Mouse (Mus musculus) hindbrain, embryonic 14.5 days (tissue): ENCODE measurements around the gene Pold1. TPM values are rescaled to one million over a fixed set of nuclear protein-coding genes. Genes with fewer than 3 reads are reported as not detected.

Source experiments
- ATAC-seq: fragments of 200-750 bp; cut with Nextera tagmentation; 2 replicates; pipeline ENCODE4 v1.8.0; 2017; ENCODE audit warnings: moderate number of reproducible peaks, mild to moderate bottlenecking, moderate TSS enrichment, moderate library complexity; ENCODE audit not compliant: low FRiP score
- DNase-seq: peaks from one replicate; pipeline ENCODE4 v3.0.0-alpha.2; 2015; ENCODE audit warnings: low spot score
- H3K27ac ChIP-seq: fragments of 300-500 bp; sonication (generic); 2 replicates; pipeline ENCODE4 v1.5.1; 2014; ENCODE audit warnings: mild to moderate bottlenecking, moderate library complexity
- H3K27me3 ChIP-seq: fragments of 300-500 bp; sonication (generic); 2 replicates; pipeline ENCODE4 v1.6.1; 2014; ENCODE audit warnings: mild to moderate bottlenecking, low read length, mixed read lengths; ENCODE audit not compliant: control insufficient read depth, insufficient read depth
- H3K36me3 ChIP-seq: fragments of 300-500 bp; sonication (generic); replicated peaks from 2 replicates; pipeline ENCODE4 v1.6.1; 2014; ENCODE audit not compliant: control insufficient read depth, insufficient read depth
- H3K4me1 ChIP-seq: fragments of 300-500 bp; sonication (generic); replicated peaks from 2 replicates; pipeline ENCODE4 v1.6.1; 2014; ENCODE audit warnings: antibody characterized with exemption, low read length, mixed read lengths; ENCODE audit not compliant: control insufficient read depth, insufficient read depth
- H3K4me2 ChIP-seq: fragments of 300-500 bp; sonication (generic); replicated peaks from 2 replicates; pipeline ENCODE4 v1.6.1; 2014; ENCODE audit warnings: mild to moderate bottlenecking, moderate library complexity
- H3K4me3 ChIP-seq: fragments of 300-500 bp; sonication (generic); replicated peaks from 2 replicates; pipeline ENCODE4 v1.5.1; 2014; ENCODE audit warnings: mild to moderate bottlenecking, low read length
- H3K9ac ChIP-seq: fragments of 300-500 bp; sonication (generic); 2 replicates; pipeline ENCODE4 v1.6.1; 2014
- H3K9me3 ChIP-seq: fragments of 300-500 bp; sonication (generic); 2 replicates; pipeline ENCODE4 v1.6.1; 2016; ENCODE audit warnings: low read length; ENCODE audit not compliant: control insufficient read depth
- whole genome bisulfite sequencing: fragments of 180-500 bp; shearing (Covaris S2); extraction: QIAGEN DNeasy Blood & Tissue Kit; methylation state at CpG from one replicate; pipeline ENCODE4 v1.1.7; 2014; 5-methylcytosine and 5-hydroxymethylcytosine counted together
- polyA plus RNA-seq: library from polyadenylated mRNA; unstranded; fragments of >200 nt; fragmentation: Nextera tagmentation; extraction: Ambion mirVana; gene quantifications from 2 replicates; pipeline ENCODE4 v1.2.1, GENCODE M21; 2014

The Pold1 gene
- polyA plus RNA-seq, 1 experiment from 2014 or later, result 14.0 TPM

GRCm38 (mm10) chr7:44591348-44592116 is 42.9 kb upstream of the Pold1 start:
- Histone ChIP-seq H3K36me3 (peaks cover 8% of the 10 kb centered on the region; the same call in 1 of the 2 replicates), H3K27me3 (peaks cover 19% of the 10 kb centered on the region), H3K4me1 (peaks cover 58% of the 10 kb centered on the region), H3K4me2 (peak overlapping the region; percentile 87), H3K4me3 (peak overlapping the region; percentile 63), H3K9ac (peak overlapping the region; percentile 71), H3K9me3 (no peaks in the 10 kb centered on the region), H3K27ac (no peak overlapping the region)
- ATAC-seq, result no peak
- no peak for DNase-seq
- under 1% methylated on average over 57 of the region's 60 CpGs for WGBS

- DNase-seq, result peak; percentile 88
- WGBS, result under 1% methylated on average over 67 of the region's 80 CpGs
- Histone ChIP-seq H3K9me3 (no peaks in the 10 kb centered on the region), H3K27me3 (peaks cover 19% of the 10 kb centered on the region), H3K27ac (peak within 1 kb of the TSS; percentile 77), H3K4me3 (peak within 1 kb of the TSS; percentile 63), H3K9ac (peak within 1 kb of the TSS; percentile 71), H3K4me1 (peaks cover 58% of the 10 kb centered on the region), H3K36me3 (0 out of 2 replicates have a peak, but pooled peaks cover 8% of the 10 kb centered on the region), H3K4me2 (peak within 1 kb of the TSS; percentile 87)
- peak; percentile 93 for ATAC-seq
Measured at GRCm38 (mm10) chr7:44590402-44591347, 42.0 kb upstream of the Pold1 start, which contains the start of gene Kcnc3. Gene Kcnc3, plus strand, starts transcription at chr7:44590664.

GRCm38 (mm10) chr7:44589946-44590345 is 41.3 kb upstream of the Pold1 start:
- peak overlapping the region; percentile 87 for H3K4me2 ChIP-seq
- H3K27me3 ChIP-seq, result peaks cover 19% of the 10 kb centered on the region
- H3K9me3 ChIP-seq, result no peaks in the 10 kb centered on the region
- DNase-seq (no peak), ATAC-seq (no peak)
- peak overlapping the region; percentile 75 for H3K27ac ChIP-seq
- WGBS, result 3% methylated on average over 13 of the region's 13 CpGs
- H3K9ac ChIP-seq, result peak overlapping the region; percentile 17; the same call in 1 of the 2 replicates
- peak overlapping the region; percentile 63 for H3K4me3 ChIP-seq
- H3K4me1 ChIP-seq, result peaks cover 58% of the 10 kb centered on the region
- H3K36me3 ChIP-seq, result 0 out of 2 replicates have a peak, but pooled peaks cover under 1% of the 10 kb centered on the region

- peak; percentile 78 for DNase-seq
- Histone ChIP-seq H3K4me3 (peak overlapping the region; percentile 63), H3K4me2 (peak overlapping the region; percentile 87), H3K4me1 (peaks cover 52% of the 10 kb centered on the region), H3K36me3 (no peaks in the 10 kb centered on the region), H3K27ac (peak overlapping the region; percentile 75; the same call in 1 of the 2 replicates), H3K9me3 (no peaks in the 10 kb centered on the region), H3K9ac (peak overlapping the region; percentile 63), H3K27me3 (peaks cover 19% of the 10 kb centered on the region)
- ATAC-seq, result peak; percentile 19; the same call in 1 of the 2 replicates
- WGBS, result under 1% methylated on average over 21 of the region's 33 CpGs
Measured at GRCm38 (mm10) chr7:44589149-44589548, 40.5 kb upstream of the Pold1 start.

- Histone ChIP-seq H3K9ac (peak overlapping the region; percentile 63), H3K27me3 (peaks cover 17% of the 10 kb centered on the region), H3K4me2 (peak overlapping the region; percentile 87), H3K9me3 (no peaks in the 10 kb centered on the region), H3K27ac (peak overlapping the region; percentile 58; the same call in 1 of the 2 replicates), H3K4me1 (peaks cover 47% of the 10 kb centered on the region), H3K36me3 (no peaks in the 10 kb centered on the region), H3K4me3 (peak overlapping the region; percentile 63)
- 9% methylated on average over 12 of the region's 12 CpGs for WGBS
- ATAC-seq, result no peak
- no peak for DNase-seq
Measured at GRCm38 (mm10) chr7:44588338-44588737, 39.7 kb upstream of the Pold1 start.

GRCm38 (mm10) chr7:44587676-44588075 is 39.0 kb upstream of the Pold1 start:
- WGBS, result 47% methylated on average over 6 of the region's 6 CpGs
- no peak for ATAC-seq
- H3K4me2 ChIP-seq, result peak overlapping the region; percentile 87
- H3K36me3 ChIP-seq, result no peaks in the 10 kb centered on the region
- H3K27me3 ChIP-seq, result peaks cover 11% of the 10 kb centered on the region
- H3K4me3 ChIP-seq, result peak overlapping the region; percentile 63
- DNase-seq, result no peak
- H3K4me1 ChIP-seq, result peaks cover 40% of the 10 kb centered on the region
- no peak overlapping the region for H3K27ac ChIP-seq
- no peaks in the 10 kb centered on the region for H3K9me3 ChIP-seq
- H3K9ac ChIP-seq, result peak overlapping the region; percentile 59

GRCm38 (mm10) chr7:44586930-44587329 is 38.3 kb upstream of the Pold1 start:
- Histone ChIP-seq H3K4me2 (peak overlapping the region; percentile 87), H3K27ac (no peak overlapping the region), H3K4me3 (peak overlapping the region; percentile 63), H3K36me3 (no peaks in the 10 kb centered on the region), H3K9me3 (no peaks in the 10 kb centered on the region), H3K27me3 (peaks cover 3% of the 10 kb centered on the region; the same call in 1 of the 2 replicates), H3K9ac (peak overlapping the region; percentile 59), H3K4me1 (peaks cover 33% of the 10 kb centered on the region)
- WGBS, result 1% methylated on average over 18 of the region's 18 CpGs
- DNase-seq (no peak), ATAC-seq (peak; percentile 31)

GRCm38 (mm10) chr7:44586518-44586917 is 37.9 kb upstream of the Pold1 start:
- DNase-seq, result peak; percentile 80
- peaks cover 29% of the 10 kb centered on the region for H3K4me1 ChIP-seq
- ATAC-seq, result no peak
- H3K9ac ChIP-seq, result peak overlapping the region; percentile 59
- peak overlapping the region; percentile 51; the same call in 1 of the 2 replicates for H3K27ac ChIP-seq
- H3K27me3 ChIP-seq, result no peaks in the 10 kb centered on the region
- 11% methylated on average over 19 of the region's 19 CpGs for WGBS
- H3K4me2 ChIP-seq, result peak overlapping the region; percentile 87
- H3K9me3 ChIP-seq, result no peaks in the 10 kb centered on the region
- H3K4me3 ChIP-seq, result peak overlapping the region; percentile 63
- no peaks in the 10 kb centered on the region for H3K36me3 ChIP-seq

- Histone ChIP-seq H3K9me3 (no peaks in the 10 kb centered on the region), H3K27me3 (no peaks in the 10 kb centered on the region), H3K36me3 (no peaks in the 10 kb centered on the region), H3K9ac (no peak overlapping the region), H3K4me1 (peaks cover 24% of the 10 kb centered on the region), H3K4me2 (no peak overlapping the region), H3K27ac (no peak overlapping the region), H3K4me3 (no peak overlapping the region)
- ATAC-seq (no peak), DNase-seq (no peak)
- 97% methylated on average over 6 of the region's 6 CpGs for WGBS
Measured at GRCm38 (mm10) chr7:44585606-44586005, 37.0 kb upstream of the Pold1 start.
